8 mouse cellular contexts compared by ENCODE assay signal in the genomic region with DNA sequence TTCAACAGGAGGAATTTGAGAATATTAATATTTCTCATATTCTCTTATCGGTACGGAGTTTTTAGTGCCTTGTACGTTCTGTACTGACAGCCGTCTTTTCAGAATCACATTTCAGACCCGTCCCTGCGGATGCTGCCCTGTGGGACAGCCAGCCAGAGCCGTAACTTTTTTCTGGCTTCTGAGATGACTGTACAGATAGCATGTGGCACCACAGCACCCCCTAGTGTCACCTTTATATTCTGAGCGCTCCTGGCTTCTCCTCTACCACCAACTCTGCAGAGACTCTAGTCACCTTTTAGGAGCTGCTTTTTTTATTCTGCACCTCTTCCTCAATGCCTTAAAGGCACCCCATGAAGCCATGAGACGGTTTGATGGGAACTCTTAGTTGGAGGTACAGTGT. TPM values are rescaled to one million over a fixed set of nuclear protein-coding genes. Genes with fewer than 3 reads are reported as not detected.
A peak's percentile ranks its signal among the peaks of the same experiment; 100 is the strongest.
DNase-seq lines count a peak whose midpoint lies in the region; ATAC-seq and TF ChIP-seq lines count a peak whose summit lies in the region.

No protein-coding gene starts in this region.

- H3K27ac ChIP-seq in MEL (ENCODE audit: control insufficient read depth, low read depth, low read length): peak overlapping the region; percentile 50; the same call in 1 of the 2 replicates
- H3K27ac ChIP-seq in heart, embryonic 14.5 days (replicated peaks in 1 of 2; ENCODE audit: control insufficient read depth in 1 of 2, insufficient read depth in 1 of 2, low read depth in 2 of 2, low read length in 2 of 2): peak overlapping the region; percentile 64 to 65
- peak overlapping the region; percentile 84 for H3K27ac ChIP-seq in kidney, postnatal 0 days
- H3K27ac ChIP-seq in lung, embryonic 15.5 days: peak overlapping the region; percentile 87

- peak overlapping the region; percentile 31 to 37 for H3K4me3 ChIP-seq in MEL (ENCODE audit: control insufficient read depth in 1 of 2, insufficient read depth in 1 of 2, low read depth in 2 of 2, low read length in 2 of 2)
- peak overlapping the region in 1 of 2 experiments; percentile 18; a peak in 3 of 4 replicates for H3K4me3 ChIP-seq in heart, embryonic 14.5 days (ENCODE audit: control insufficient read depth in 1 of 2, insufficient read depth in 1 of 2, low read depth in 1 of 2, low read length in 2 of 2)
- H3K4me3 ChIP-seq in kidney, postnatal 0 days (replicated peaks; ENCODE audit: low read depth, low read length): no peak overlapping the region; the same call in 1 of the 2 replicates
- H3K4me3 ChIP-seq in lung, embryonic 15.5 days: peak overlapping the region; percentile 26

- WGBS in heart, embryonic 14.5 days: 10% methylated on average over 9 of the region's 9 CpGs
- 7% methylated on average over 9 of the region's 9 CpGs for WGBS in kidney, postnatal 0 days
- 6% methylated on average over 9 of the region's 9 CpGs for WGBS in lung, embryonic 15.5 days

- peak; percentile 86 for DNase-seq in MEL (ENCODE audit: low read depth, low spot score)
- peak; percentile 55 for DNase-seq in c-Kit-negative CD71-positive TER-119-positive erythroid progenitor cells, embryonic 14.5 days (ENCODE audit: low read depth, low spot score)
- DNase-seq in kidney, postnatal 0 days (ENCODE audit: low spot score): peak; percentile 94
- peak; percentile 37 for DNase-seq in ovary, adult 18-20 months (ENCODE audit: low spot score)
- DNase-seq in thymus, postnatal 14 days: peak; percentile 84

- peak; percentile 68 to 84 (median 71) for TF ChIP-seq CTCF in MEL (IDR thresholded peaks at IDR 0.05 in 2 of 3, conservative IDR thresholded peaks at IDR 0.05 in 1 of 3; ENCODE audit: control insufficient read depth in 1 of 3, insufficient read depth in 1 of 3, low read depth in 2 of 3, low read length in 3 of 3, poor library complexity in 1 of 3, severe bottlenecking in 1 of 3)
- TF ChIP-seq CTCF in kidney, postnatal 0 days (IDR thresholded peaks at IDR 0.05; ENCODE audit: low read depth): peak; percentile 88

- H3K9ac ChIP-seq in MEL (ENCODE audit: control insufficient read depth, low read depth, low read length, poor library complexity, severe bottlenecking): no peak overlapping the region
- H3K9ac ChIP-seq in heart, embryonic 14.5 days (ENCODE audit: low read length): no peak overlapping the region
- peak overlapping the region; percentile 1; the same call in 1 of the 2 replicates for H3K9ac ChIP-seq in kidney, postnatal 0 days (ENCODE audit: low read depth, low read length)
- H3K9ac ChIP-seq in lung, embryonic 15.5 days: no peak overlapping the region

- H3K9me3 ChIP-seq in MEL (replicated peaks; ENCODE audit: insufficient read depth, low read length): no peaks in the 10 kb centered on the region
- H3K9me3 ChIP-seq in heart, embryonic 14.5 days (ENCODE audit: control insufficient read depth, low read length): no peaks in the 10 kb centered on the region
- no peaks in the 10 kb centered on the region for H3K9me3 ChIP-seq in kidney, postnatal 0 days (replicated peaks; ENCODE audit: low read length)
- no peaks in the 10 kb centered on the region for H3K9me3 ChIP-seq in lung, embryonic 15.5 days

- H3K4me2 ChIP-seq in heart, embryonic 14.5 days (ENCODE audit: low read length): peak overlapping the region; percentile 53
- peak overlapping the region; percentile 52 for H3K4me2 ChIP-seq in kidney, postnatal 0 days (ENCODE audit: low read length)
- peak overlapping the region; percentile 51 for H3K4me2 ChIP-seq in lung, embryonic 15.5 days

- TF ChIP-seq POLR2A in MEL (IDR thresholded peaks at IDR 0.05; ENCODE audit: control insufficient read depth in 1 of 2, insufficient read depth in 1 of 2, low read depth in 1 of 2, low read length in 2 of 2, poor library complexity in 1 of 2): no peak

- peak; percentile 83 for TF ChIP-seq RAD21 in MEL (IDR thresholded peaks at IDR 0.05; ENCODE audit: low read depth, low read length)

- peaks cover 0 to 15% of the 10 kb centered on the region in 2 experiments; a peak in 2 of 4 replicates for H3K36me3 ChIP-seq in MEL (ENCODE audit: control insufficient read depth in 1 of 2, insufficient read depth in 2 of 2, low read length in 2 of 2)
- H3K36me3 ChIP-seq in heart, embryonic 14.5 days (ENCODE audit: control insufficient read depth, insufficient read depth, low read length): peaks cover 7% of the 10 kb centered on the region; the same call in 1 of the 2 replicates
- H3K36me3 ChIP-seq in kidney, postnatal 0 days (ENCODE audit: insufficient read depth, low read length): peaks cover 12% of the 10 kb centered on the region; the same call in 1 of the 2 replicates
- 0 out of 2 replicates have a peak, but pooled peaks cover 3% of the 10 kb centered on the region for H3K36me3 ChIP-seq in lung, embryonic 15.5 days

- TF ChIP-seq EP300 in MEL (IDR thresholded peaks at IDR 0.05; ENCODE audit: low read depth in 1 of 2, low read length in 2 of 2): 0 out of 4 replicates have a peak, but pooled peaks of 1 of the 2 experiments have one; percentile 34

- ATAC-seq in erythroid progenitor cell, adult 5-6 weeks (replicated peaks; ENCODE audit: low FRiP score, poor library complexity, severe bottlenecking): peak; percentile 72
- ATAC-seq in heart, embryonic 14.5 days (ENCODE audit: insufficient number of reproducible peaks, insufficient read depth, low FRiP score, low read depth): peak; percentile 58
- ATAC-seq in kidney, postnatal 0 days (replicated peaks; ENCODE audit: low FRiP score, low read depth): peak; percentile 52
- ATAC-seq in lung, embryonic 15.5 days (ENCODE audit: borderline replicate concordance, extremely low read depth, low FRiP score, low TSS enrichment): peak; percentile 64; the same call in 1 of the 2 replicates

- H3K27me3 ChIP-seq in MEL (ENCODE audit: control insufficient read depth in 1 of 2, insufficient read depth in 2 of 2, low read length in 2 of 2): no peaks in the 10 kb centered on the region
- no peaks in the 10 kb centered on the region for H3K27me3 ChIP-seq in heart, embryonic 14.5 days (ENCODE audit: control insufficient read depth, insufficient read depth, low read length)
- H3K27me3 ChIP-seq in kidney, postnatal 0 days (ENCODE audit: insufficient read depth, low read length): no peaks in the 10 kb centered on the region
- H3K27me3 ChIP-seq in lung, embryonic 15.5 days: no peaks in the 10 kb centered on the region

- peaks cover 2 to 23% of the 10 kb centered on the region in 2 experiments; a peak in 2 of 4 replicates for H3K4me1 ChIP-seq in MEL (ENCODE audit: control insufficient read depth in 1 of 2, insufficient read depth in 2 of 2, low read length in 2 of 2)
- peaks cover 0 to 7% of the 10 kb centered on the region in 2 experiments; a peak in 2 of 4 replicates for H3K4me1 ChIP-seq in heart, embryonic 14.5 days (ENCODE audit: control insufficient read depth in 2 of 2, insufficient read depth in 2 of 2, low read length in 2 of 2)
- peaks cover 22% of the 10 kb centered on the region for H3K4me1 ChIP-seq in kidney, postnatal 0 days (replicated peaks; ENCODE audit: insufficient read depth, low read length)
- peaks cover 34% of the 10 kb centered on the region for H3K4me1 ChIP-seq in lung, embryonic 15.5 days

- H3K79me2 ChIP-seq in MEL (ENCODE audit: control insufficient read depth, insufficient read depth, low read length, poor library complexity): no peaks in the 10 kb centered on the region

TF ChIP-seq in MEL, 35 proteins besides CTCF, POLR2A, EP300 and RAD21:
- TF ChIP-seq GATA1 (IDR thresholded peaks at IDR 0.05; ENCODE audit: low read depth, low read length): peak; percentile 69
- TF ChIP-seq ZNF384 (IDR thresholded peaks at IDR 0.05; ENCODE audit: low read depth, low read length): peak; percentile 82
- no peak for TF ChIP-seq TBP (IDR thresholded peaks at IDR 0.05; ENCODE audit: low read depth, low read length)
- peak; percentile 70 for TF ChIP-seq ZC3H11A (IDR thresholded peaks at IDR 0.05; ENCODE audit: low read depth, low read length)
- TF ChIP-seq USF2 (IDR thresholded peaks at IDR 0.05; ENCODE audit: borderline replicate concordance in 1 of 2, insufficient read depth in 1 of 2, low read depth in 1 of 2, low read length in 2 of 2): no peak
- no peak for TF ChIP-seq E2F4 (IDR thresholded peaks at IDR 0.05; ENCODE audit: borderline replicate concordance, low read depth, low read length)
- no peak; the same call in 1 of the 2 replicates for TF ChIP-seq MXI1 (IDR thresholded peaks at IDR 0.05; ENCODE audit: low read depth, low read length)
- TF ChIP-seq SIN3A (IDR thresholded peaks at IDR 0.05; ENCODE audit: low read length): no peak; the same call in 1 of the 2 replicates
- TF ChIP-seq ELF1 (IDR thresholded peaks at IDR 0.05; ENCODE audit: low read depth, low read length): no peak
- TF ChIP-seq NRF1 (IDR thresholded peaks at IDR 0.05; ENCODE audit: insufficient read depth, low read depth, low read length, poor library complexity, severe bottlenecking): no peak
- no peak for TF ChIP-seq CHD1 (IDR thresholded peaks at IDR 0.05; ENCODE audit: low read depth, low read length)
- TF ChIP-seq MYC (IDR thresholded peaks at IDR 0.05; ENCODE audit: low read depth, low read length): 0 out of 2 replicates have a peak, but pooled peaks have one; percentile 45
- TF ChIP-seq MAX (IDR thresholded peaks at IDR 0.05; ENCODE audit: low read length): peak; percentile 62; the same call in 1 of the 2 replicates
- TF ChIP-seq POLR2AphosphoS5 (IDR thresholded peaks at IDR 0.05; ENCODE audit: borderline replicate concordance, low read depth, low read length): no peak
- TF ChIP-seq SMC3 (IDR thresholded peaks at IDR 0.05; ENCODE audit: low read depth, low read length): peak; percentile 76

RNA-seq across cellular contexts. Expression of a gene that starts 47.7 kb away (rescaled TPM):
- total RNA-seq in MEL (2012; rRNA removed): not detected in 2 replicates
- polyA plus RNA-seq in MEL (2012; ENCODE audit: insufficient read depth in 1 of 2, insufficient read length in 2 of 2, low read depth in 1 of 2, low replicate concordance in 2 of 2, missing spikeins in 1 of 2): not detected
- not detected in 2 replicates for total RNA-seq in erythroid progenitor cell, adult 5-6 weeks (2015; ENCODE audit: low replicate concordance)
- not detected in 2 replicates for total RNA-seq in erythroid progenitor cell, adult 5-6 weeks (2017; ENCODE audit: low replicate concordance)
- not detected in 2 replicates for polyA plus RNA-seq in heart, embryonic 14.5 days (2014; fragmentation: Nextera tagmentation; extraction: Ambion mirVana)
- not detected in 2 replicates for polyA plus RNA-seq in kidney, postnatal 0 days (2015; fragmentation: Nextera tagmentation; extraction: Ambion mirVana)
- not detected in 2 replicates for polyA plus RNA-seq in lung, embryonic 15.5 days (2015; fragmentation: Nextera tagmentation; extraction: Ambion mirVana)

Comparison
In these comparisons a context has a peak if more than half of its experiments do, and no peak if none do; other contexts are left out.
1. DNase-seq: peak in every context shown above with its lines; median percentile 94 in kidney, postnatal 0 days; 86 in MEL; 84 in thymus, postnatal 14 days; 55 in c-Kit-negative CD71-positive TER-119-positive erythroid progenitor cells, embryonic 14.5 days; 37 in ovary, adult 18-20 months.